Mouse (Mus musculus) cerebellum, adult 9-10 months (tissue): ENCODE data around the gene Ocel1.

ENCODE experiments used
- DNase-seq: peaks from one replicate; pipeline ENCODE4 v3.0.0; 2022

Gene Ocel1

GRCm38 (mm10) chr8:71380178-71381171 is 9.4 kb downstream of the Ocel1 start:
- peak; percentile 64 for DNase-seq

- DNase-seq: peak; percentile 67
Measured at GRCm38 (mm10) chr8:71381421-71381970, 10.4 kb downstream of the Ocel1 start, which contains the start of gene Nr2f6. Gene Nr2f6 (minus strand): TSS chr8:71381960.

- DNase-seq: peak; percentile 86
Measured at GRCm38 (mm10) chr8:71381971-71382961, 11.2 kb downstream of the Ocel1 start.

- DNase-seq: peak; percentile 42
Measured at GRCm38 (mm10) chr8:71383396-71383795, 12.3 kb downstream of the Ocel1 start.

GRCm38 (mm10) chr8:71383860-71384259 is 12.8 kb downstream of the Ocel1 start:
- no peak for DNase-seq

- no peak for DNase-seq
Measured at GRCm38 (mm10) chr8:71385212-71385835, 14.2 kb downstream of the Ocel1 start.

- no peak for DNase-seq
Measured at GRCm38 (mm10) chr8:71388267-71388666, 17.2 kb downstream of the Ocel1 start.

- DNase-seq: no peak
Measured at GRCm38 (mm10) chr8:71391696-71392095, 20.6 kb downstream of the Ocel1 start.

- DNase-seq: no peak
Measured at GRCm38 (mm10) chr8:71392391-71392790, 21.3 kb downstream of the Ocel1 start.

GRCm38 (mm10) chr8:71392871-71393270 is 21.8 kb downstream of the Ocel1 start:
- no peak for DNase-seq

GRCm38 (mm10) chr8:71394481-71394880 is 23.4 kb downstream of the Ocel1 start:
- no peak for DNase-seq

- DNase-seq: peak; percentile 52
Measured at GRCm38 (mm10) chr8:71395071-71395470, 24.0 kb downstream of the Ocel1 start.

GRCm38 (mm10) chr8:71395629-71396028 is 24.5 kb downstream of the Ocel1 start, which contains the start of gene Ushbp1:
Gene Ushbp1 (minus strand): TSS chr8:71395802.
- DNase-seq: peak; percentile 61

- peak; percentile 98 for DNase-seq
Measured at GRCm38 (mm10) chr8:71396639-71397305, 25.7 kb downstream of the Ocel1 start, which contains the start of gene Babam1. Gene Babam1 (plus strand): TSS chr8:71396861.

- DNase-seq: peak; percentile 47
Measured at GRCm38 (mm10) chr8:71397701-71398100, 26.6 kb downstream of the Ocel1 start.

GRCm38 (mm10) chr8:71400826-71401225 is 29.7 kb downstream of the Ocel1 start:
- DNase-seq: no peak

- no peak for DNase-seq
Measured at GRCm38 (mm10) chr8:71401454-71401853, 30.4 kb downstream of the Ocel1 start.

GRCm38 (mm10) chr8:71402446-71402964 is 31.4 kb downstream of the Ocel1 start:
- peak; percentile 17 for DNase-seq

- no peak for DNase-seq
Measured at GRCm38 (mm10) chr8:71403107-71403885, 32.2 kb downstream of the Ocel1 start.

GRCm38 (mm10) chr8:71404011-71404410 is 32.9 kb downstream of the Ocel1 start:
- DNase-seq: peak; percentile 16
